Mouse (Mus musculus): ENCODE data around the gene Uhrf2.
A peak's percentile ranks its signal among the peaks of the same experiment; 100 is the strongest.

The Uhrf2 gene

DNA sequence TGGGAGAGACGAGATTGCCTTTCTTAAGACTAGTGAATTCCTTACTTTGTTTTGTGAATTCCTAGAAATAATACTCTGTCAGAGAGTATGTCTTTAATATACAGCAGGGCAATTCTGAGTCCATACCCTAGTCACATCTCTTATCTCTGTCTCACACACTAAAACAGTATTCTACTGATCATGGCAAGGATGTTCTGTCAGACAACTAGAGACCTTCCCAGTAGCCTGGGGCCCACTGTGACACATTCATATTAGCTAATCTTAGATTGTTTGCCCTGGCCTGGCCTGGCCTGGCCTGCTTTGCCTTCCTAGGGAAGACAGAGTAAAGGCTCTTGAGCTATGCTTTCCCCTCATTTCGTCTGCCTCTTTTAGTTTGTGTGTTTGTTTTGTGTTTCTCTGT is 20.3 kb downstream of the Uhrf2 start:
- DNase-seq (ENCODE audit: low spot score) = peak; percentile 9

DNA sequence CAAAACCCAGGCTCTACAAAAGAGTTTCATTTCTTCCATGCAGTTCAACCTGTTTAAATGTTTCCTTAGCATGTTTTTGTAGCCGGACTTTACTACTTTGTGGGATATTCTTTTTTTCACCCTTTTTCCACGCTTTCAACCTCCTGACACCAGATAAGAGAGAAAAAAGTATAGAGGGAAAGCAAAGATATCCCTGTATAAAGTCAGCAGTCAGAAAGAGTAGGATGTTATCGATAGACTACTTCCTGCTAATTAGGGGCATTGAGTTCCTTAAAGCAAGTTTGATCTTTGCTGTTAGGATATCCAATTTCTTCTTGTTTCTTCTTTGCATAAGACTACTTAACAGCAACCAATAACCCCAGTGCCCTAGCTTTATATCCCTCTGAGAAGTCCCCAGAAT is 21.2 kb downstream of the Uhrf2 start:
- DNase-seq (ENCODE audit: low spot score) = no peak

DNA sequence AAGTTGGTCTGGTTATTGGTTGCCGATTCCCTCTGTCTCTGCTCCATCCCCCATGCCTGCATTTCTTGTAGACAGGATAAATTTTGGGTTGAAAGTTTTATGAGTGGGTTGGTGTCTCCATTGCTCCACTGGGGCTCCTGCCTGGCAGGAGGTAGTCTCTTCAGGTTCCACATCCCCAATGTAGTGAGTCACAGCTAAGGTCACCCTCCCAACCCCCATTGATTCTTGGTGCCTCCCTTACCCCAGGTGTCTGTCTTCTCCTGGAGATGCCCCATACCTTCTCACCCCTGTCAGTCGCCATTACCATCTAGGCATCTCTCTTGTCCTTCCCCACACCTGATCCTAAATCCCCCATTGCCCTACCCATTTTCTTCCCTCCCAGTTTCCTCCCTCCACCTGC is 23.9 kb downstream of the Uhrf2 start:
- DNase-seq (ENCODE audit: low spot score) = no peak

DNA sequence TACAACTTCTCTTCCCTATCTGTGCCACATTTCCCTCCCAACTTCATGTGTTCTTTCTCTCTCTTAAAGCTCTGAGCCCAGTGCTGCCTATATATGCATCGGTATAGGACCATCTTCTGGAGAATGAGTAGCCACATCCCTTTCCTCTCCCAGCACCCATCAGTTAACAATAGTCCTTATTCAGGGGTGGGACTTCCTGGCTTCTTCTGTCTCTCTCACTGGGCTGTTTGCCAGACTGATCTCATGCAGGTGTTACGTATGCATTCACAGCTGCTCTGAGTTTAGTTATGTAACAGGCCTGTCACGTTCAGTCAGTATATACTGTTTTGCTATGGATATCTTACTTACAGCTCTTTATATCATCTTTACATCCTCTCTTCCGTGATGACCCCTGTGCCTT is 35.5 kb downstream of the Uhrf2 start:
- no peak for DNase-seq (ENCODE audit: low spot score)

- no peak for DNase-seq (ENCODE audit: low spot score)
These were observed 59.9 kb downstream of the Uhrf2 start for GRCm38 (mm10) chr19:30090163-30090562.

DNA sequence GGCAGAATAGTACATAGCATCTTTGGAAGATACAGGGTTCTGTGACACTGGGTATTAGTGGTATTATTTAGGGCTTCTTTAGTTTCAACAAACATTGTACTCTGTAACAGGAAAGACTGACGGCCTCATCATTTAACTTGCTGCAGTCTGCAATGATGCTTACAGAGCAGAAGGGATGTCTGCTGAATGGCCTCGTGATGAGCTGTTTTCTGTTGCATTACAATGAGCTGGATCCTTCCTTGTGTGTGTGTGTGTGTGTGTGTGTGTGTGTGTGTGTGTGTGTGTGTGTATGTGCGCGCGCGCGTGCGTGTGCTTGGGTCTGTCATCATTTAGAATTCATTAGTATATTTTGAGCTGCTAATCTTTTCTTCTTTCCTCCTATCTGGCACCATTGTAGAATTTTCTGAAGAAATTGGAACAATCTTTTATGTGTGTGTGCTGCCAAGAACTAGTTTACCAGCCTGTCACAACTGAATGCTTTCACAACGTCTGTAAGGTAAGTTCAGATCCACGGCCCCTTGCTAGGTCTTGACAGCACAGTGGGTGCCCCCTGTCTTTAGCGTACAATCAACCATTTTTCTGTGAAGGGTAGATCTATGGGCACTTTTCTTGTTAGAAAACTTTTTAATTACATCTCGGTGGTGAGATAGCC is 61.5 kb downstream of the Uhrf2 start:
- DNase-seq (ENCODE audit: low spot score) = no peak

- no peak for DNase-seq (ENCODE audit: low spot score)
These were observed 65.9 kb downstream of the Uhrf2 start for GRCm38 (mm10) chr19:30096186-30096585.

DNA sequence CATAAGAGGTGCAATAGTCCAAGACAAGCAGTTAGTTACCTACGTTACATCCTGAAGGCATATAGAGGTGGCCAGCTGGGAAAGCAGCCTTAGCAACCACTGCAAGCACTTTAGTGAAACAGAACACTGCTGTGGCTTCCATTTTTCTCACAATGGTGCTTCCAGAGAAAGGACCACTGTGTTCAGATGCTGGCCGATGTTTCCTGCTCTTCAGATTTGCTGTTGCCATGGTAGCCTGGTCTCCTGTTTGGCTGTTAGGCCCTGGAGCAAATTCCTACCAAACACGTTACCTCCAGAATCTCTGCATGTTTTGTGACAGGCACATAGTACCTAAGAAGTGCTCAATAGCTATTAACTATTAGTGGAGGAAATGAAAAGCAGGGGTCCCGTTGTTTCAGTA is 66.7 kb downstream of the Uhrf2 start:
- DNase-seq (ENCODE audit: low spot score) = no peak

- DNase-seq (ENCODE audit: low spot score) = no peak
These were observed 70.3 kb downstream of the Uhrf2 start for GRCm38 (mm10) chr19:30100571-30100970.

DNA sequence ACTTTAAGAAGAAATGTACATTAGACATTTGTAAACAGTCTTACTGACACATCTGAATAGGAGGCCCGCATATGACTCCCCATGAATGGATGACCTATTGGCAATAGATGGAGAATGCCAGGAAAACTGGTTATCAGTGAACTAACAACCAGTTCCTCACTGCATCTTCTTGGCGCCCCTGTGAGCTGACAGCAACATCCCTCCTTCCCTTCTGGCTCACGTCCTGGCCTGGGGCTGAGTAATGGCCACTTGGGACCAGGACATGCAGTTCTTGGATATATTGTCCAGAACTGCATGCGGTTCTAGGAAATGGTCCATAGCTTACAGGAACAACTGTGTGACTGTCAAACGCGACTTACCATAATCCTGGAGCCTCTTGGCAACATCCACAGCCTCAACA is 72.3 kb downstream of the Uhrf2 start:
- no peak for DNase-seq (ENCODE audit: low spot score)

DNA sequence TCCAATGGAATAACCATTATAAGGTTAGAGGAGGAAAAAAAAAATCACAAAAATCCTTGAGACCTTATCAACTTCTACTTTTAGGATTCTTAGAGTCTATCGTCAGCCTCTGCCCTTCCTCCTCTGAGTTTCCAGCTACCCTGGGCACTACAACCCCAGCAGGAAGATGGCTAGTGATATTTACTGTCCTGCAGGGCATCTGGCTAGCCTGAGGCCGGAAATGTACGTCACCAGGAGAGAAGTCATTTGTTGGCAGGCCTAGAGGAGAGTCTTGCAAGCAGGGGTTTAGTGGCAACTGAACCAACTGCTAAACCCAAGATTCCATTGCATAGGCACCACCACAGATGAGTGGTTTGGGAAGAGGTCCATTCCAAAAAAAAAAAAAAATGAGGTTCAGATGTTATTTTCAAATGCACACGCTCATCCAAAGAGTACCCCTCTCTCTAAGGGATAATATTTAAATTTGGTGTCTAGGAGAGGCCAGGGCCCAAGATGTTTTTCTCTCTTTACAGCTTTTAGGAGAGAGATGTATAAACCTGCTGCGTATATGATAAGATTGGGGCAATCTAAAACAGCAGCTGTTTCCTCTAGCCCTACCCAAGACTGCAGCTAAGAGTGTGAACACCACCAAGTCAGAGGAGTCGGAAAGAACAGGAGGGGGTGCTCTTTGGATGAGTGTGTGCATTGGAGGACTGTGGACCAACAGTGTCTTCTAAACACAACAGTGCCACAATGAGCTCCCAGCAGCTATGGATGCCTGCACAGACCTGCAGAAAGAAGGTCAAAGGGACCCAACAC is 74.9 kb downstream of the Uhrf2 start:
- no peak for DNase-seq (ENCODE audit: low spot score)

- DNase-seq (ENCODE audit: low spot score) = no peak
These were observed 77.0 kb downstream of the Uhrf2 start for GRCm38 (mm10) chr19:30107221-30107845.

- no peak for DNase-seq (ENCODE audit: low spot score)
These were observed 78.3 kb downstream of the Uhrf2 start for GRCm38 (mm10) chr19:30108616-30109015.

GRCm38 (mm10) chr19:30109122-30109521 is 78.8 kb downstream of the Uhrf2 start:
- DNase-seq (ENCODE audit: low spot score) = no peak

DNA sequence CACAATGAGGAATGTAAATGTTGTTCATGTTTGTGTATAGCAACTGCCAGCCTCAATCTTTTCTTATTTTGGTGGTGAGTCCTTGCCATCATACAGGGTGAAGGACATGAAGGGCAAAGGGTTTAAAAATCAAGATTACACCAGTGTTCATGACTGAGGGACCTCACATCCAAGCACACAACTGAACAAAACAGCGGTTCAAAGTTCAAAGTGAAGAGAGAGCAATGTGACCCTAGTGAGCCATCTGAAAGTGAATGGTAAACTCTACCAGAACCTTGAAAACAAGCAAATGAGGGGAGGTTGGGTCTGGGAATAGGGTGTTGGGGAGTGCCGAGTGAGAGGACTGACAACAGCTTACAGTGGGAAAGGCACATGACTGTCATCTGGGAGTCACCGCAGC is 81.1 kb downstream of the Uhrf2 start:
- DNase-seq (ENCODE audit: low spot score) = no peak

DNA sequence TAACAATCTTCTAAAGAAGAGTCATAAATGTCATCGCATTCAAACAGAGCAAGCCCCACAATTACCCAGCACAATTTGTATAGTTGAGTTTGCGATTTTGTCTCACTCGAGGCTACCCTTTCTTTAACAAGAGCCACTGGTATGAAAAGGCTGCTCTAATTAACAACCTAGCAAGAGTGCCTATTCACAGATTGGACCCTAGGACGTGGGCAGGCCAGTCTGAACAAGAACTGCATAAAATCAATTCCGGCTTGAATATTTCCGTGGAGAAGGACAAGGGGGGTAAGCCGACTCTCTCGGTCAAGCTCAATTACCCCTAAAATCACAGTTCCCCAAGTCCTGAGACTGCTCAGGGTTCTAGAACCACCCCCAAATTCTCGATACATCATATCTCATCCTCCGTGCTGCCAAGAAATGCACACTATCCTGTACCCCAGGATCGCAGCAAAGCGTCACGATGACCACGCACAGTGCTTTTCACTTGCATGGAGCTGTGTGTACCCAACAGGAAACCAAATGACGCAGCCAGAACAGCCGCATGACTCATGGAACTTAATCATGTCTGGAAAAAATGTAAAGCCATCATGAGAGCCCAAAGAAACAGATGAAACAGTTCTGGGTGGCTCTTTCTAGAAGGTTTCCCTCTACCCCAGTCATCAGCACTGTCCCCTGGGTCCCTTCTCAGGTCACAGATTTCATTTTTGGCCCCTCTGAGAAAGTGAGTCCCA is 82.8 kb downstream of the Uhrf2 start:
- no peak for DNase-seq (ENCODE audit: low spot score)

DNA sequence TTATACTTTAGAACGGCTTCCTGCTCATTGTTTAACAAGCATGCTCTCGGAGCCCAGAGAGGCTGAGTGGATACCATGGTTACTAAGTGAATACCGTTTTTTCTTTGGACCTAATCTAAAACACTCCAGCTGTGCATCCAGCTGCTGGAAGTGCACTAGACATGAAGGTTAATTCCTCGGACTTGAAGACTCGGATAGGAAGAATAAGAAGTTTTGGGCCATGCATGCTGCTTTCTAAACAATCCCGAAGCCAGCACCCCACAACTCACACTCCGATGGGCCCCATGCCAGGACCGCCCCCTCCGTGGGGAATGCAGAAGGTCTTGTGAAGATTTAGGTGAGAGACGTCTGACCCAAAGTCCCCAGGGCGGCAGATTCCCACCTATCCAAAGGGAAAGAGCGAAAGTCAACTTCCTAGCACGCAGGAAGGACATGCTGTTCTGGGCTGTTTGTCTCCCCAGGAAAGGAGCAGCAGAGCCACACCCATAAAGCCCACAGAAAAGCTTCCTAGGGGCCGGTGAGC is 84.7 kb downstream of the Uhrf2 start:
- DNase-seq (ENCODE audit: low spot score) = no peak

- no peak for DNase-seq (ENCODE audit: low spot score)
These were observed 85.3 kb downstream of the Uhrf2 start for GRCm38 (mm10) chr19:30115606-30116005.

GRCm38 (mm10) chr19:30117241-30117640 is 86.9 kb downstream of the Uhrf2 start:
- no peak for DNase-seq (ENCODE audit: low spot score)

- DNase-seq (ENCODE audit: low spot score) = no peak
These were observed 87.5 kb downstream of the Uhrf2 start for GRCm38 (mm10) chr19:30117775-30118174.

DNA sequence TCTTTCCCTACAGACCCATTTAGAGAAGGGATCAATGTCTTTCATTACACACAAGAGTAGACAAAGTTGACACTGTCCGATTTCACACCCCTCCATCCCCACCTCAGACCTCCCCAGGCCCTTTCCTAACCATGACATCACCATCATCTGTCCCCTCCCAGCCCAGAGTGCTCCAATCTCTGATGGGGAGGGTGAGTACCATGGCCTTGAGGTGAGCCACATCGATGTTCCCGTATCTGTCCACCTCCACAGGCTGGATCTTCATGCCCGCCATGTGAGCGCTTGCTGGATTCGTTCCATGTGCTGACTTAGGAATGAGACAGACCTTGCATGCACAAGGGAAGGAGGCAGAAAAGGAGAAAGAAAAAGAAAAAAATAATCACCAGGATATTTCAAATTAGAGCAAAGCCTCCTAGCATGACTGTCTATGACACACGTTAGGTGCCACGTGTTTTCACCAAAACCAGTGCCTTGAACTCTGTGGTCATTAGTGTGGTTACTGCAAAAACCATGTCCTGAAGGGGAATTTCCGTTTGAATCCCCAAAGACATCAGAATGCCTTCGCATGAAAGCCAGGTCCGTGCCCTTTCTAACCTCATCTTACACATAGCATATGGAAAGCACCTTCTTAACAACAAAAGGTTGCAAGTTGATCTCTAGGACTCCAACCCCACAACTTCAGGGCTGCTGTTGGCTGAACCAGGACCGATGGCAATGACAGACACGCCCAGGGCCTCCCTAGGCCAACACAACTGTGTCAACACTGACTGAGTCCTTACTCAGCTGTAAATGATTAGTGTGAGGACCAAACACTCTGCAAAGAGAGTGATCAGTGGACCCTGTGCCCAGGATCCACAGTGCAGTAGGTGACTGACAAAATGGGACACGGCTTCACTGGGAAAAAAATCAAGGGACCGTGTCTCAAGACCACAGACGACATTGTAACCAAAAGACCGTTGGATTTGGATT is 88.3 kb downstream of the Uhrf2 start:
- DNase-seq (ENCODE audit: low spot score) = no peak
